Mouse (Mus musculus) kidney, embryonic 16.5 days (tissue): Measurements from ENCODE around the gene Cd55b. TPM values are rescaled to one million over a fixed set of nuclear protein-coding genes. Genes with fewer than 3 reads are reported as not detected.
"Not testable (repeated sequence)": the region's sequence is repeated elsewhere in the genome, so short reads cannot be mapped to it uniquely, and the experiment has no call there.

Experiments used
- ATAC-seq: fragments of 200-750 bp; cut with Nextera tagmentation; 2 replicates; pipeline ENCODE4 v1.8.0; 2017; ENCODE audit warnings: moderate TSS enrichment; ENCODE audit not compliant: low FRiP score, low TSS enrichment
- H3K27ac ChIP-seq: fragments of 300-500 bp; sonication (generic); 2 replicates; pipeline ENCODE4 v1.5.1; 2014; ENCODE audit warnings: low read length
- H3K27me3 ChIP-seq: fragments of 300-500 bp; sonication (generic); 2 replicates; pipeline ENCODE4 v1.6.1; 2014; ENCODE audit warnings: low read length, control low read depth, mixed read lengths; ENCODE audit not compliant: insufficient read depth
- H3K36me3 ChIP-seq: fragments of 300-500 bp; sonication (generic); 2 replicates; pipeline ENCODE4 v1.6.1; 2014; ENCODE audit warnings: low read length, control low read depth, mixed read lengths; ENCODE audit not compliant: insufficient read depth
- H3K4me1 ChIP-seq: fragments of 300-500 bp; sonication (generic); 2 replicates; pipeline ENCODE4 v1.6.1; 2014; ENCODE audit warnings: low read length, control low read depth, mixed read lengths; ENCODE audit not compliant: insufficient read depth
- H3K4me2 ChIP-seq: fragments of 300-500 bp; sonication (generic); replicated peaks from 2 replicates; pipeline ENCODE4 v1.6.1; 2014; ENCODE audit warnings: low read depth, low read length
- H3K4me3 ChIP-seq: fragments of 300-500 bp; sonication (generic); 2 replicates; pipeline ENCODE4 v1.5.1; 2014; ENCODE audit warnings: mild to moderate bottlenecking, low read length
- H3K9ac ChIP-seq: fragments of 300-500 bp; sonication (generic); replicated peaks from 2 replicates; pipeline ENCODE4 v1.6.1; 2014; ENCODE audit warnings: low read length
- H3K9me3 ChIP-seq: fragments of 300-500 bp; sonication (generic); 2 replicates; pipeline ENCODE4 v1.6.1; 2016; ENCODE audit warnings: low read length, control low read depth
- WGBS: fragments of 180-500 bp; shearing (Covaris S2); extraction: QIAGEN DNeasy Blood & Tissue Kit; methylation state at CpG from one replicate; pipeline ENCODE4 v1.1.7; 2014; 5-methylcytosine and 5-hydroxymethylcytosine counted together
- polyA plus RNA-seq: library from polyadenylated mRNA; unstranded; fragments of >200 nt; fragmentation: Nextera tagmentation; extraction: Ambion mirVana; gene quantifications from 2 replicates; pipeline ENCODE4 v1.2.1, GENCODE M21; 2015

The Cd55b gene
- polyA plus RNA-seq = 0.21 TPM in 1 of 2 replicates, not detected in the other

- H3K9ac ChIP-seq = no peak within 1 kb of the TSS
- 0 out of 2 replicates have a peak within 1 kb of the TSS, but pooled peaks have one; percentile 5 for H3K4me2 ChIP-seq
- no peaks in the 10 kb centered on the region for H3K36me3 ChIP-seq
- 0 out of 2 replicates have a peak, but pooled peaks cover 3% of the 10 kb centered on the region for H3K4me1 ChIP-seq
- WGBS = 56% methylated on average over 18 of the region's 18 CpGs
- H3K27me3 ChIP-seq = no peaks in the 10 kb centered on the region
- no peak within 1 kb of the TSS for H3K27ac ChIP-seq
- no peaks in the 10 kb centered on the region for H3K9me3 ChIP-seq
- ATAC-seq = peak; percentile 69
- H3K4me3 ChIP-seq = no peak within 1 kb of the TSS
Observed at GRCm38 (mm10) chr1:130422664-130423111, at the start of gene Cd55b. TSS of gene Cd55b (minus strand) at chr1:130423009.

DNA sequence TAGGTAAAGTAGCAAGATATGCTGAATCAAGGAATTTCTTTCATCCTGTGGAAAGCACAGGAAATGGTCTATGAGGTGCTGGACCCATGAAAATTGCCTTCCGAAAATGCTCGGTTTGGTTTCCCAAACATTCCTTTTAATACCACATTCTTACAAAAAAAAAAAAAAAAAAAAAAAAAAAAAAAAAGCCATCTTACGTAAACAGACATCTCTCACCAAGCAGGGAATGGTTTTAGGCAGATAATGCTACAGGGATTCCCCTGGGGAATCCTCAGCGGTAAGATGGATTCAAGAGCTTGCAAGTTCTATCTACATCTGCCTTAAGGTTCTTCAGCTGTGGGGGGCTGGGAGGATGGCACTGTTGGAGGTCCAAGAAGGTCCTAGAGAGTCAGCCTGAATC is 47.3 kb upstream of the Cd55b start:
- no peaks in the 10 kb centered on the region for H3K27me3 ChIP-seq
- no peak for ATAC-seq
- no peak overlapping the region for H3K4me2 ChIP-seq
- no peak overlapping the region for H3K9ac ChIP-seq
- no peaks in the 10 kb centered on the region for H3K36me3 ChIP-seq
- no peaks in the 10 kb centered on the region for H3K9me3 ChIP-seq
- no peaks in the 10 kb centered on the region for H3K4me1 ChIP-seq
- no peak overlapping the region for H3K27ac ChIP-seq
- no peak overlapping the region for H3K4me3 ChIP-seq
- WGBS = 80% methylated on average over 4 of the region's 4 CpGs

DNA sequence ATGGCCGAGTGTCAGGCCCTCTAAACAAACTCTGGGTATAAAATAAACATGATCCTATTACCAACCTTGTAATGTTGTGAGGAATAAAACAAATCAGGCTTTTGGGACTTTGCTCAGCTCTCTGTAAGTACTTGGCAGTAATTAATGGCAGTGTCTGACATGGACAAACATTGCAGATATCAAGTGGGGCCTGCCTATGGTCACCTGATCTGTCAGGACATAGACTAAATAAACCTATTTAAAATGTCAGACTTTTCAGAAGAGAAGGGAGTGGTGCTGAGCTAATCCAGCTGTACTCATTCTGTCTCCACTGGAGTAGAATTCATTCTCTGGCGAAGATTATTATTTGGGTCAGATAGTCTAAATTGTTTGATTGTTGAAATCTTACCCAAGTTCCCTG is 44.6 kb upstream of the Cd55b start:
- no peaks in the 10 kb centered on the region for H3K27me3 ChIP-seq
- H3K4me1 ChIP-seq = peaks cover 6% of the 10 kb centered on the region; the same call in 1 of the 2 replicates
- H3K27ac ChIP-seq = no peak overlapping the region
- H3K36me3 ChIP-seq = no peaks in the 10 kb centered on the region
- no peaks in the 10 kb centered on the region for H3K9me3 ChIP-seq
- 22% methylated on average over 2 of the region's 2 CpGs for WGBS
- ATAC-seq = peak; percentile 84
- no peak overlapping the region for H3K9ac ChIP-seq
- no peak overlapping the region for H3K4me2 ChIP-seq
- no peak overlapping the region for H3K4me3 ChIP-seq

DNA sequence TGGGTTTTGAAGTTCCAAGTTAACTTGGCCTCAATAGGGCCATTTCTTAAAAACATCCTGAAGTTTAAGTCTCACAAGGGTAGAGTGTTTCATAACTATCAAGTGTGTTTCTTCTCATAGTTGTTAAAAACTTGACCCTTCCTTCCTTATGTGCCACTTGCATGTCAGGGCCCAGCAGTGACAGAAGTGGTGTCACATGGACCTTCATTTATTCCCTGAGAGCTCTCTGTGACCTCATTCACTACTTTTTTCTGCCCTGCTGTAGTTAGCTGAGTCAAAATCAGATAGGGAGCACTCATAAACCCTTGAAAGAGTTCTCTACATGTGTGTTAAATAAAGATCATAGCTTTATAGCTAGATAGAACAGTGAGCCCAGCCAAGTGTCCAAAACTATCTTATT is 41.4 kb upstream of the Cd55b start:
- Histone ChIP-seq H3K4me3 (no peak overlapping the region), H3K36me3 (no peaks in the 10 kb centered on the region), H3K9me3 (no peaks in the 10 kb centered on the region), H3K27ac (no peak overlapping the region), H3K4me1 (peaks cover 6% of the 10 kb centered on the region; the same call in 1 of the 2 replicates), H3K4me2 (no peak overlapping the region), H3K9ac (no peak overlapping the region), H3K27me3 (no peaks in the 10 kb centered on the region)
- ATAC-seq = no peak

DNA sequence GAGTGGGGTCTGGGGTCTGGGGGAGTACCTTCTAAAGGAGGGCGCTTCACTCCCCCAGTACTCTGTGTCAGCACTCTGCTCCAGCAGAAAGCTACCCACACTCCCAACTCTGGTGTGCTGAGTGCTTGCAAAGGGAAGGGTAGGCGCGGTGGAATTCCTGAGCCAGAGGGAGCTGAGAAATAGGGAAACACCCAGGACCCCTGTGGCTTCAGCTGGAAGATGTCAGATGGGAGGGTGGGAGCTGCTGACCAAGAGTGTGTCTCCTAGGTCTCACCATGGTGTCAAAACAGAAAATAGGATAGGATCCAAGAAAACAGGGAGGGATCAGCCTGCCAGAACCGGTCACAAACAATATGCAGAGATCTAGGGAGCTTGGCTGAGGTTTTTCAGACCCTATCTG is 40.1 kb upstream of the Cd55b start:
- no peaks in the 10 kb centered on the region for H3K27me3 ChIP-seq
- peak overlapping the region; percentile 89 for H3K4me2 ChIP-seq
- WGBS = 8% methylated on average over 4 of the region's 4 CpGs
- H3K27ac ChIP-seq = peak overlapping the region; percentile 10; the same call in 1 of the 2 replicates
- peak; percentile 74 for ATAC-seq
- H3K9ac ChIP-seq = peak overlapping the region; percentile 68
- H3K4me3 ChIP-seq = peak overlapping the region; percentile 71
- H3K9me3 ChIP-seq = no peaks in the 10 kb centered on the region
- H3K36me3 ChIP-seq = no peaks in the 10 kb centered on the region
- H3K4me1 ChIP-seq = peaks cover 6% of the 10 kb centered on the region; the same call in 1 of the 2 replicates

- ATAC-seq = peak; percentile 95
- peak within 1 kb of the TSS; percentile 89 for H3K4me2 ChIP-seq
- H3K27me3 ChIP-seq = no peaks in the 10 kb centered on the region
- peak within 1 kb of the TSS; percentile 10 for H3K27ac ChIP-seq
- peak within 1 kb of the TSS; percentile 71 for H3K4me3 ChIP-seq
- peak within 1 kb of the TSS; percentile 68 for H3K9ac ChIP-seq
- H3K36me3 ChIP-seq = no peaks in the 10 kb centered on the region
- H3K4me1 ChIP-seq = peaks cover 6% of the 10 kb centered on the region; the same call in 1 of the 2 replicates
- under 1% methylated on average over 45 of the region's 45 CpGs for WGBS
- no peaks in the 10 kb centered on the region for H3K9me3 ChIP-seq
Observed at GRCm38 (mm10) chr1:130462084-130462861, 39.5 kb upstream of the Cd55b start, which contains the start of gene Cd55. TSS of gene Cd55 (minus strand) at chr1:130462744.

DNA sequence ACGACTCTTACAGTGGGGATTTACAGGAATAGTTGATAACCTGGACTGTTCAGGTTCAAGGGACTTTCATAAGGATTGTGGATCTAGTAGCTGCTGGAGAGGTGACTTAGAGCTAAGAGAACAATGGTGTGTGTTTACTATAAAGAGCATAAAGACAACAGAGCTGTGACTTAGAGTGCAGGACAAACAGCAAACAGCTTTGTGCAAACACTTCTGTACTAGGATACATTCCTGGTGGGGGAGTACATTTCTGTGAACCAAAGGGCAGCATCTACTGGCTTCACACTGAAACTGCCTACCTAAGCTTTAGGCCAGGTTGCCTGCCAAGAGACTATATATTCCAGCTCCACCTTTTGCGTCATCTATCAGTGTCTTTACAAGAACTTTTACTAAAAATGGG is 32.3 kb upstream of the Cd55b start:
- no peak for ATAC-seq
- Histone ChIP-seq H3K27ac (no peak overlapping the region), H3K9me3 (no peaks in the 10 kb centered on the region), H3K4me1 (no peaks in the 10 kb centered on the region), H3K36me3 (no peaks in the 10 kb centered on the region), H3K9ac (no peak overlapping the region), H3K4me3 (no peak overlapping the region), H3K4me2 (no peak overlapping the region), H3K27me3 (no peaks in the 10 kb centered on the region)
- WGBS = 87% methylated on average over 2 of the region's 2 CpGs

DNA sequence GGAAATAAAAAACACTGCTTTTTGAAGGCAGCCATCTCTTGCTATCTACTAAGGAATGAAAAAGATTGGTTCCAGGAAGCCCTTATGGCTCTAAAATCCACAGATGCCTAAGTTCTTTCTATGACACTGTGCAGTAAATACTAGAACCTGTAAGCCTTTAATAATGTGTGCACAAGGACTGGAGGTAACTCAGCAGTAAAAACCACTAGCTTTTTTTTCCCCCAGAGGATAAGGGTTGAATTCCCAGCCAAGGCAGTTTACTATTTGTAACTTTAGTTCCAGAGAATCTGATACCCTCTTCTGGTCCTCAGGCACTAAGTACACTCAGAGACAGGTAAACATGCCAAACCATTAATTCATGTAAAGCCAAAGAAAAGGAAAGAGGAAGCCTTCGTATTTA is 20.1 kb upstream of the Cd55b start:
- not testable (repeated sequence) for H3K27me3 ChIP-seq, H3K4me3 ChIP-seq, H3K27ac ChIP-seq, H3K9ac ChIP-seq, H3K4me1 ChIP-seq, H3K4me2 ChIP-seq, H3K36me3 ChIP-seq, ATAC-seq, H3K9me3 ChIP-seq
- WGBS = 15% methylated on average over 1 of the region's 1 CpGs

- H3K9ac ChIP-seq = no peak overlapping the region
- no peak overlapping the region for H3K4me2 ChIP-seq
- 0 out of 2 replicates have a peak, but pooled peaks cover 5% of the 10 kb centered on the region for H3K9me3 ChIP-seq
- 77% methylated on average over 4 of the region's 4 CpGs for WGBS
- H3K27me3 ChIP-seq = no peaks in the 10 kb centered on the region
- H3K36me3 ChIP-seq = no peaks in the 10 kb centered on the region
- no peak for ATAC-seq
- H3K27ac ChIP-seq = no peak overlapping the region
- H3K4me1 ChIP-seq = 0 out of 2 replicates have a peak, but pooled peaks cover 3% of the 10 kb centered on the region
- H3K4me3 ChIP-seq = no peak overlapping the region
Observed at GRCm38 (mm10) chr1:130430920-130431319, 8.1 kb upstream of the Cd55b start.

GRCm38 (mm10) chr1:130428667-130429066 is 5.9 kb upstream of the Cd55b start:
- not testable (repeated sequence) for ATAC-seq, H3K36me3 ChIP-seq, H3K27me3 ChIP-seq, H3K9ac ChIP-seq, H3K4me2 ChIP-seq, H3K27ac ChIP-seq, H3K4me3 ChIP-seq, H3K4me1 ChIP-seq, H3K9me3 ChIP-seq
